Mouse (Mus musculus) heart, adult 11 months (tissue): Measurements from ENCODE around the gene BC017158.

Experiments
- DNase-seq: peaks from one replicate; pipeline ENCODE4 v3.0.0; 2022

Gene BC017158

GRCm38 (mm10) chr7:128254978-128255377 is 43.0 kb downstream of the BC017158 start:
- no peak for DNase-seq

GRCm38 (mm10) chr7:128252609-128253008 is 45.4 kb downstream of the BC017158 start:
- peak; percentile 82 for DNase-seq

GRCm38 (mm10) chr7:128251946-128252345 is 46.0 kb downstream of the BC017158 start:
- peak; percentile 87 for DNase-seq

- peak; percentile 73 for DNase-seq
Observed at GRCm38 (mm10) chr7:128249998-128250397, 48.0 kb downstream of the BC017158 start.

- DNase-seq = peak; percentile 92
Observed at GRCm38 (mm10) chr7:128248081-128249042, 49.6 kb downstream of the BC017158 start.

- peak; percentile 98 for DNase-seq
Observed at GRCm38 (mm10) chr7:128247443-128247842, 50.5 kb downstream of the BC017158 start.

- peak; percentile 98 for DNase-seq
Observed at GRCm38 (mm10) chr7:128246496-128247391, 51.2 kb downstream of the BC017158 start, which contains the start of gene Tgfb1i1. TSS of gene Tgfb1i1 (plus strand) at chr7:128246812.

- peak; percentile 77 for DNase-seq
Observed at GRCm38 (mm10) chr7:128245547-128245946, 52.4 kb downstream of the BC017158 start.

GRCm38 (mm10) chr7:128244410-128245025 is 53.5 kb downstream of the BC017158 start:
- DNase-seq = peak; percentile 93

GRCm38 (mm10) chr7:128243921-128244320 is 54.0 kb downstream of the BC017158 start:
- DNase-seq = peak; percentile 95

- DNase-seq = peak; percentile 90
Observed at GRCm38 (mm10) chr7:128242331-128242730, 55.6 kb downstream of the BC017158 start.

- peak; percentile 93 for DNase-seq
Observed at GRCm38 (mm10) chr7:128240131-128240784, 57.7 kb downstream of the BC017158 start.

- DNase-seq = peak; percentile 87
Observed at GRCm38 (mm10) chr7:128238991-128239390, 59.0 kb downstream of the BC017158 start.

GRCm38 (mm10) chr7:128237927-128238778 is 59.8 kb downstream of the BC017158 start, which contains the start of gene 9130023H24Rik:
TSS of gene 9130023H24Rik (minus strand) at chr7:128238031.
- peak; percentile 100 for DNase-seq

- DNase-seq = no peak
Observed at GRCm38 (mm10) chr7:128237593-128237926, 60.4 kb downstream of the BC017158 start.

GRCm38 (mm10) chr7:128236856-128237592 is 60.9 kb downstream of the BC017158 start, which contains the start of gene Armc5:
TSS of gene Armc5 (plus strand) at chr7:128237342.
- peak; percentile 98 for DNase-seq

GRCm38 (mm10) chr7:128236426-128236825 is 61.5 kb downstream of the BC017158 start:
- DNase-seq = peak; percentile 93

GRCm38 (mm10) chr7:128235481-128235880 is 62.5 kb downstream of the BC017158 start:
- peak; percentile 79 for DNase-seq

- peak; percentile 61 for DNase-seq
Observed at GRCm38 (mm10) chr7:128234796-128235195, 63.2 kb downstream of the BC017158 start.

- peak; percentile 79 for DNase-seq
Observed at GRCm38 (mm10) chr7:128231741-128232140, 66.2 kb downstream of the BC017158 start.
